Mouse (Mus musculus): ENCODE measurements at regions not wholly inside any gene's neighbourhood (a gene's known extent, or its start where the extent isn't known, plus 50 kb on each side); places are given as distances from the start of the nearest gene placed in this dataset.
A peak's percentile ranks its signal among the peaks of the same experiment; 100 is the strongest.

DNA sequence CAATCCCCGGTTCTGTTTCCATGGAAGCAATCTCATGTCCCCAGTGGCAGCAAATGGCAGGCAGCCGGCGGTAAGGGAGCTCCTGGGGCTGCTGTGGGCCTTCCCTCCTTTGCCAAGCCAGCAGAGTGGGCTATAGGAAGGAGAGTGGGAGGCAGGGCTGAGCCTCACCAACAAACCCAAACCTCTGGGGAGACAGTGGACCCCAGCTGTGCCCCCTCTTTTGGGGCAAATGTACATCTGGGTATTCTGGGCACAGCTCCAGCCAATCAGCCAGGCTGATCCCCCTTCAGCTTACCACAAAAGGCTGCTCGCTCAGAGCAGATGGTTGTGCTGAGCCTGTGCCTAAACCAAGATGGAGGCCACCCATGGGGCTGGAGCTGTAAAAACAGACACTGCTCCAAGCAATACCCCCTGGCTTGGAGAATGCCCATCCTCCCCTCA is 1532.3 kb upstream of the Gulo start:
- Histone ChIP-seq H3K9me3 (replicated peaks) (peaks cover 17% of the 10 kb centered on the region; the same call in 1 of the 2 replicates), H3K4me1 (peaks cover 24% of the 10 kb centered on the region), H3K27me3 (no peaks in the 10 kb centered on the region; the same call in 1 of the 2 replicates), H3K4me2 (replicated peaks) (no peak overlapping the region), H3K36me3 (no peaks in the 10 kb centered on the region), H3K27ac (peak overlapping the region; percentile 77), H3K4me3 (no peak overlapping the region), H3K9ac (no peak overlapping the region)
- 20% methylated on average over 4 of the region's 4 CpGs for WGBS
- peak; percentile 90 for ATAC-seq (ENCODE audit: low FRiP score)

DNA sequence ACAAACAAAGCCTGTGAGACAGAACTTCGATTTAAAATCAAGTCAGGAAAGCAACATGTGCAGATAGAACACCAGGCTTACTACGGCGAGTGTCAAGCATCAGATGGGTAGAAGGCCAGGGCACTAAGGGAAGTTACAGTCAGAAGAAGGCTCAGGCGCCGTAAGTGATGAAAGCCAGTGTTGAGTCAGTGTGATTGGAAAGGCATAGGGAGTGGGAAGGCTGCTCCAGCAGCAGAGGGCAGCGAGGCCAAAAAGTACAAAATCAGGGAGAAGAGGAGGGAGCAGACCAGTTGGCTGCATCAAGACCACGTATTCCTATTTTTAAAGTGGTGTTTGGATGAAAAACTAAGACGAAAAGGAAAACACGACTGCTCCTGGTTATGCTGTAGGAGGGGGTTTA is 1529.7 kb upstream of the Gulo start:
- ATAC-seq (ENCODE audit: low FRiP score) = no peak
- Histone ChIP-seq H3K9me3 (replicated peaks) (peaks cover 9% of the 10 kb centered on the region; the same call in 1 of the 2 replicates), H3K9ac (no peak overlapping the region), H3K4me3 (no peak overlapping the region), H3K36me3 (no peaks in the 10 kb centered on the region), H3K4me2 (replicated peaks) (no peak overlapping the region), H3K4me1 (peaks cover 24% of the 10 kb centered on the region), H3K27me3 (no peaks in the 10 kb centered on the region), H3K27ac (no peak overlapping the region)
- 71% methylated on average over 9 of the region's 9 CpGs for WGBS

DNA sequence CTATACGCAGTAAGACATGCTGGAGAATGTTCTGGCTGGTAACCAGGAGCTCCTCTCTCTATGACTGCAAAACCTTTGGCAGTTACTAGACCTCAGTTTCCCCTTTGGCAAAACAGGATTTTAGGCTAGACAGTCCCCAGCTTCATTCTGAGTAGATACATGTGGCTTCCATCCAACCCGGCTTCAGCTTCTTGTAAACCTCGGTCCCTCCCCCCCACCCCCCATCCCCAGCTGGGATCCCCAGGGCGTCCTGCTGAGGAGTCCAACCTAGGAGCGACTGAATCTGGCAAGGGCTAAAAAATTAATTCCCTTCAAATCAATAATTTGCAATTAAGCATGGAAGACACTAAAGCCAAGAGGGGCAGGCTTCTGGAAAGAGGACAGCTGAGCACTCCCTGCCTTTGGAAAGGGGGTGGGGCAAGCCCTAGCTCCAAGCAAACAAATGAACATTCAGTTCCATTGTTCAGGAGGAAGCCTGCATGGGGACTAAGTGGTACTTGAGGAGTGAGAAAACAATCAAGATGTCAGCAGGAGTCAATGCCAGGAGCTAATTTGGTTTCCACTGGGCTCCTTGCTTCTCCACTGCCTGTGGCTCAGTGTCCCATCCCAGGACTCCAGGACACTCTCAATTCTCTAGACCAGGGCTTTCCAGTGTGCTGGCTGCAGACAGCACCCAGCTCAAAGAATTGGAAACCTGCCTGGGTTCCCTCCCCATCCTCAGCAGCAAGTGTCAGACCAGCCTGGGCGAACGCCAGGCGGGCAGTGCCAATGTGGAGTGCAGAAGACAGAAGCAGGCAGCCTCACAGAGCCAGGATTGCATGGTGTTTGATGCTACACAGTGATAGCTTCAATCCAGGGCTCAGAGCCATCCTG is 1528.0 kb upstream of the Gulo start:
- no peak overlapping the region for H3K9ac ChIP-seq
- H3K27me3 ChIP-seq = no peaks in the 10 kb centered on the region
- WGBS = 23% methylated on average over 8 of the region's 8 CpGs
- H3K9me3 ChIP-seq (replicated peaks) = no peaks in the 10 kb centered on the region
- peak overlapping the region; percentile 74 for H3K27ac ChIP-seq
- peak; percentile 81 for ATAC-seq (ENCODE audit: low FRiP score)
- H3K4me1 ChIP-seq = peaks cover 24% of the 10 kb centered on the region
- no peaks in the 10 kb centered on the region for H3K36me3 ChIP-seq
- H3K4me3 ChIP-seq = no peak overlapping the region
- H3K4me2 ChIP-seq (replicated peaks) = no peak overlapping the region

DNA sequence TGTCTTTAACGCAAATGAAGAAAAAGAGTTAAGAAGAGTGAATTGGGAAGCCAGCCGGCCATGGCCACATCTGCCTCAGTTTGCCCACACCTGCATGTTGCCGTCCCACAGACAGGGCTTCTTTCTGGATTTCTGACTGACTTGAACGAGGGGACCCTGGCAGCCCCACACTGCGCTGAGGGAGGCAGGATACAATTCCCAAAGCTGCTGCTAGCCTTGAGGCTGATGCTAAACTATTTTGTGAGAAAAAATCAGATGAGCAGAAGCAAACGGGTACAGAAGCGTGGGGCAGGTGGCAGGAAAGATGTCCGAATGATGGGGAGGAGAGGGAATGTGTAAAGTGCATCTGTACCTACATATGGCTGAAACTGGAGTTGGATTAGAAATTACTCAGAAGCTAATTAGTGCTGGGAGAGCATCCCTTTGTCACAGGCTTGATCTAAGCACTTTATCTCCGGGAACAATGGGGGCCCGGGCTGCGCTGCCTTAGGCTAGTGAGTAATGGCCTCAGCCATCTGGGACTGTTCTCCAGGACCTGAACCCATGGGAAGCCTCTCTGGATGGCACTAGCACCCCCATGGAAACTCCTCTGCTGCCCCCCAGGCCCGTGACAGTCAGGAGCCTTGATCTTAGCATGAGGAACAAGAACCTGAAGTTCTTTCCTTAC is 1497.9 kb upstream of the Gulo start:
- Histone ChIP-seq H3K9ac (no peak overlapping the region), H3K27ac (peak overlapping the region; percentile 48)
- ATAC-seq (ENCODE audit: low FRiP score) = peak; percentile 58; the same call in 1 of the 2 replicates

DNA sequence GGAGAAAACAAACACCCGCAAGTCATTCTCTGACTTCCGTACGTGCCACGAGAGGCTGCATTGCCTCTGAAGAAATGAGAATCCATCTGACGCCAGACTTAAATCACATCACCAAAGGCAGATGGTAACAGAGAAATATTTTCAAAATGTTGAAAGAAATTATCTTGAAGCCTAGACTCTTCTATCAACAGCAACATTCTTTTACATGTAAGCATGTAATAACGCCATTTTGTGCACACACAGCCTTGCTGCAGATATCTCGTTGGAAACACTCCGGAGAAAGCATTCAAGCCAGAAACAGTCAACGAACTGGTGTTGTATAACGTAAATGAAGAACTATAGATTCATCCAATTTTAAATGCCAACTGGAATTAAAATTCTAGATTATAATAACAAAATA is 1483.1 kb upstream of the Gulo start:
- no peaks in the 10 kb centered on the region for H3K27me3 ChIP-seq
- no peak overlapping the region for H3K9ac ChIP-seq
- no peak overlapping the region for H3K4me3 ChIP-seq
- 96% methylated on average over 10 of the region's 10 CpGs for WGBS
- H3K4me1 ChIP-seq = peaks cover under 1% of the 10 kb centered on the region
- no peak overlapping the region for H3K27ac ChIP-seq
- no peak overlapping the region for H3K4me2 ChIP-seq (replicated peaks)
- H3K9me3 ChIP-seq (replicated peaks) = no peaks in the 10 kb centered on the region
- H3K36me3 ChIP-seq = no peaks in the 10 kb centered on the region
- no peak for ATAC-seq (ENCODE audit: low FRiP score)

More for the DNA sequence above, 1497.9 kb upstream of the Gulo start:
- Histone ChIP-seq H3K4me2 (replicated peaks) (no peak overlapping the region), H3K4me1 (peaks cover 8% of the 10 kb centered on the region; the same call in 1 of the 2 replicates), H3K36me3 (no peaks in the 10 kb centered on the region), H3K27me3 (no peaks in the 10 kb centered on the region), H3K4me3 (no peak overlapping the region), H3K9me3 (replicated peaks) (no peaks in the 10 kb centered on the region)
- WGBS = 59% methylated on average over 12 of the region's 12 CpGs

DNA sequence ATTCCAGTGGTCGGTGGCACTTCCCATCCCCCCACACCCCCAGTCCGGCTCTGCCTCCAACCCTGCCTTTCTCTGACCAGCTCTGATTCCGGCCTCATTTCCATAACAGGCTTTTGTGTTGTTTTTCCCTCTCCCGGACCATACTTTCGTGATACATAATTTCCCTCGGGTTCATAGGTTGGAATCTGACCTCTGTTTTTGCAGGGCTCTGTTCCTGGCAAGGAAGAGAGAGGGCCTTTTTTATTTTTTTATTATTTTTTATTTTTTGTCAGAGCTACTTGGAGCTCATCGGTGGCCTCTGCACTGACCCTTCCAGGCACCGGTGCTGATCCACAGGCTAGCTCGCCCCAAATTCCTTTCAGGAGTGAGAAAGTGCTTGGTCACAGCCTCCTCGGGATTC is 1477.7 kb upstream of the Gulo start:
- Histone ChIP-seq H3K36me3 (no peaks in the 10 kb centered on the region), H3K27me3 (no peaks in the 10 kb centered on the region), H3K4me2 (replicated peaks) (no peak overlapping the region), H3K9me3 (replicated peaks) (no peaks in the 10 kb centered on the region), H3K4me3 (no peak overlapping the region), H3K27ac (no peak overlapping the region), H3K4me1 (peaks cover 15% of the 10 kb centered on the region), H3K9ac (no peak overlapping the region)
- ATAC-seq (ENCODE audit: low FRiP score) = no peak
- 13% methylated on average over 10 of the region's 10 CpGs for WGBS

DNA sequence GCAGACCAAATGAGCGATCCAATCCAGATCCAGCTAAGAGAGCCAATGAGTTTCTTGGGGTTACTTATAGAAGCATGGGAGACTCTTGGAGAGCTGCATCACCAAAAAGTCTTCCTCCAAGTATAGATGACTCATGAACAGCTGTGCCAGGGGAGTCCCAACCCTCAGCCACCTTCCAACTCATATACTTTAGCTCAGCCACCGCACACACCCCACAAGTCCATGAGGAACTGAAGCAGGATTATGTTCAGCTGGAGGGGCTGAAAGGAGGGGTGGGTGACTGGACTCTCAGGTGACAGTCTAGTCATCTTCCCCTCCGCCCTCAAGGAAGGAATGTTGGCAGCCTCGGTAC is 1476.4 kb upstream of the Gulo start:
- Histone ChIP-seq H3K4me1 (peaks cover 15% of the 10 kb centered on the region), H3K27ac (no peak overlapping the region), H3K4me2 (replicated peaks) (no peak overlapping the region), H3K9me3 (replicated peaks) (no peaks in the 10 kb centered on the region), H3K9ac (no peak overlapping the region), H3K27me3 (no peaks in the 10 kb centered on the region), H3K4me3 (no peak overlapping the region), H3K36me3 (no peaks in the 10 kb centered on the region)
- ATAC-seq (ENCODE audit: low FRiP score) = no peak
- 94% methylated on average over 4 of the region's 4 CpGs for WGBS

DNA sequence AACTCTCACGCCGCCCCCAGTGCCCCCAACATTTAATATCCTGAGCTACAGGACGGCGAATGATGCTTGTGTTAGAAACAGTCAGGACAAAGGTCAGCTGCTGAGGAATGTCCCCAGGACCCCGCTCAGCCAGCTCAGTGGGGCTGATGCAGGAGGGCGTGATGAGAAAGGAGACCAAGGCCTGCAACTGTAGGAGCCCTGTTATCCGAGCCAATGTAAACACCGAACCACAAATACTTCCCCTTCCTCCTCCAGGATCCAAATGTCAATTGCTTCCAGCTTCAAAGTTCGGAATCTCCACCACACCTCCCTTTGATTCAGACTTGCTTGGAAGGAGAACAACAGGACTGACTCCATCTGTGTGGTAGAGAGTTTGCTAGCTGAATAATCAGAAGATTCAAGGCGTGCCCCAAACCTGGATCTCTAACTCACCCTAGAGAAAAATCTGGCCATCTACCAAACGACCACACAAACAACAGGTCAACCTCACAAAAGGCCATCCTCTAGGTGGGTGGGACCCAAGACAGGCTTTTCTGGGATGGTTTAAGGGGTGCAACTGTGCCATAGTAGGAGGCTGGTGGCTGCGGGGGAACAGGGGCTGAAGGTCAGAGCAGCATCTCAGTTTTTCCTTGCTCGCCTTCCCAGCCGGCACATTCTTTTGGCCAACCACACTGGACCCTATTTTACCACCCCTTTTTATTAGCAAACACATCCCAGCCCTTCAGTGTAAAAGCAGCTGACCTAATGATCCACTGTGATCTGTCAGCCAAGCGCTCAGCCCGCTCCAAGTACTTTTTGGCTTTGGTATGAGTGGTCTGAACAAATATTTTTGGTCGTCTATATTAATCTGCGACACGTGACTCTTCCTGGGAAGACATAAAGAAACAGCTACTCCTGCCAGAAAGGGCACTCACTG is 1475.8 kb upstream of the Gulo start:
- no peak for ATAC-seq (ENCODE audit: low FRiP score)
- H3K27ac ChIP-seq = no peak overlapping the region
- H3K9me3 ChIP-seq (replicated peaks) = no peaks in the 10 kb centered on the region
- no peaks in the 10 kb centered on the region for H3K27me3 ChIP-seq
- H3K9ac ChIP-seq = no peak overlapping the region
- H3K4me3 ChIP-seq = no peak overlapping the region
- no peaks in the 10 kb centered on the region for H3K36me3 ChIP-seq
- H3K4me1 ChIP-seq = peaks cover 16% of the 10 kb centered on the region
- 48% methylated on average over 19 of the region's 19 CpGs for WGBS
- H3K4me2 ChIP-seq (replicated peaks) = no peak overlapping the region

Measured in hindbrain, embryonic 12.5 days (tissue).